Mouse (Mus musculus) lung, adult 2 months (tissue): ENCODE measurements around the gene Carmil2. TPM values are rescaled to one million over a fixed set of nuclear protein-coding genes. Genes with fewer than 3 reads are reported as not detected.
A peak's percentile ranks its signal among the peaks of the same experiment; 100 is the strongest.

ENCODE experiments used
- DNase-seq: peaks from one replicate; pipeline ENCODE4 v3.0.0; 2022
- H3K4me1 ChIP-seq: fragments of 200-500 bp; 2 replicates; pipeline ENCODE4 v1.6.1; 2011; ENCODE audit warnings: low read length; ENCODE audit not compliant: control insufficient read depth, insufficient read depth
- H3K4me3 ChIP-seq: fragments of 200-500 bp; replicated peaks from 2 replicates; pipeline ENCODE3; 2011; ENCODE audit warnings: low read depth, mild to moderate bottlenecking, control low read depth, low read length; ENCODE audit errors: extremely low read depth
- CTCF ChIP-seq: fragments of 200-500 bp; IDR thresholded peaks from 2 replicates; pipeline ENCODE4 v1.5.1; 2011; ENCODE audit warnings: mild to moderate bottlenecking, low read length, control low read depth; ENCODE audit not compliant: insufficient read depth
- POLR2A ChIP-seq: fragments of 200-500 bp; IDR thresholded peaks from 2 replicates; pipeline ENCODE4 v1.6.1; 2011; ENCODE audit warnings: low read depth, mild to moderate bottlenecking, control low read depth, low read length, borderline replicate concordance; ENCODE audit errors: extremely low read depth
- WGBS: fragments of 180-500 bp; shearing (Covaris S2); methylation state at CpG from one replicate; pipeline ENCODE4 v1.1.7; 2018; 5-methylcytosine and 5-hydroxymethylcytosine counted together
- polyA plus RNA-seq: library from polyadenylated mRNA; depleted of rRNA; stranded (reverse); fragments of >200 nt; gene quantifications from 2 replicates; pipeline ENCODE4 v1.2.3, GENCODE M21; 2012; rRNA removed

Gene Carmil2
- polyA plus RNA-seq, 1 experiment: 4.9 TPM

DNA sequence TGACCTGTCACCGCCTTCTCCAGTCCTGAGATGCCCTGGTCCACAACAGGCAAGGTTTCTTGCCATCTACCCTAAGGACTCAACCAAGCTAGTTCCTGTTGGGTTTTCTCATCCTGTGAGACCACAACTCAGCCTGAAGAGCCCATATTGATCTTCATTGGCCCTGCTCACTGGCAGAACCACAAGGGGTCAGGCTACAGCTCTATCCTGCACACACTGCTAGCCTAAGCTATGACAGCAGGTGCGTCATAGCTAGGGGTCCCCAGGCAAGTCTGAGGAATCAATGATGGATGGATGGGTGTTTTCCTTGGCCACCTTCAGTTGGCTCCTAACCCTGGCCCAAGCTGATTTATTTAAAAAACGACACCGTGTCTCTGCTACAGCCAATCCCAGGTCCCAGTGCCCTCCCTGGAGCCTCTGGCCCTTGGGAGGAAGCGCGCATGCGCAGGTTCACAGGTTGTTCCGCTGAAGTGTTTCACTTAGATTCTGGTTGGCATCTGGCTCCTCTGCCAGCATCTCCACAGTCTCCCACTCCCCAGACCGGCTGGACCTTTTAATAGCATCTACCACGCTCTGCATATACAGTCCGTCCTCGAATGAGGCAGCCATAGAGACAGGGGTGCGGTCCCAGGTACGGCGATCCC is 30.4 kb downstream of the Carmil2 start:
- DNase-seq: no peak
- Histone ChIP-seq H3K4me1 (peaks cover 7% of the 10 kb centered on the region), H3K4me3 (no peak overlapping the region)
- 92% methylated on average over 15 of the region's 15 CpGs for WGBS
- TF ChIP-seq POLR2A (no peak), CTCF (no peak)

GRCm38 (mm10) chr8:105719637-105720036 is 33.6 kb downstream of the Carmil2 start:
- DNase-seq: no peak
- 56% methylated on average over 4 of the region's 4 CpGs for WGBS
- no peak for TF ChIP-seq POLR2A
- TF ChIP-seq CTCF: no peak

DNA sequence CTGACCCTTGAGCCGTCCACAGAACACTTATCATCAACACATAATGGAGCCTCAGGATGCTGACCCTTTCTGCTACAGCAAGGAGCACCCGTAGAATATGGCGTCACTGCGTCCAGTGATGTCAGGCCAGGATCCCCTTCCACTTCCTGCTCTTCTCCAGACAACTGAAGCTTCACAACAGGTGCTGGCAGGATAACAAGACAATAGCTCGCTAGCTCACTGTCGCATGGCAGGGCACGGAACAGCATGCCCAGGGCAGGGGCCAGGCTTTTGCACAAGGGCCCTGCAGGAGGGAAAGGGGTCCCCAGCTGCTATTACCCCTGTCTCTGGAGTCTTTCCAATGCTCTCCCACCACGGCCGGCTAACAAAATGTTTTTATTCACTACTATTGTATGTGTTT is 36.8 kb downstream of the Carmil2 start:
- no peak overlapping the region for H3K4me3 ChIP-seq
- WGBS: 71% methylated on average over 9 of the region's 9 CpGs
- no peak for DNase-seq
- peaks cover 9% of the 10 kb centered on the region for H3K4me1 ChIP-seq
- TF ChIP-seq POLR2A (no peak), CTCF (no peak)

More at GRCm38 (mm10) chr8:105719637-105720036, 33.6 kb downstream of the Carmil2 start:
- Histone ChIP-seq H3K4me3 (no peak overlapping the region), H3K4me1 (peaks cover 7% of the 10 kb centered on the region)

- WGBS: 77% methylated on average over 5 of the region's 5 CpGs
- Histone ChIP-seq H3K4me1 (peaks cover 7% of the 10 kb centered on the region), H3K4me3 (no peak overlapping the region)
- no peak for TF ChIP-seq POLR2A
- no peak for TF ChIP-seq CTCF
- DNase-seq: no peak
These were observed 39.7 kb downstream of the Carmil2 start for GRCm38 (mm10) chr8:105725726-105726125.

- Histone ChIP-seq H3K4me3 (peak overlapping the region; percentile 45), H3K4me1 (peaks cover 7% of the 10 kb centered on the region)
- peak; percentile 34 for DNase-seq
- WGBS: 48% methylated on average over 18 of the region's 18 CpGs
- TF ChIP-seq CTCF (no peak), POLR2A (peak; percentile 44; the same call in 1 of the 2 replicates)
These were observed 41.5 kb downstream of the Carmil2 start for GRCm38 (mm10) chr8:105727397-105728124.

- DNase-seq: no peak
- whole genome bisulfite sequencing: 91% methylated on average over 5 of the region's 5 CpGs
- TF ChIP-seq CTCF: no peak
- no peak for TF ChIP-seq POLR2A
- Histone ChIP-seq H3K4me1 (peaks cover 4% of the 10 kb centered on the region), H3K4me3 (no peak overlapping the region)
These were observed 46.1 kb downstream of the Carmil2 start for GRCm38 (mm10) chr8:105732186-105732585.

DNA sequence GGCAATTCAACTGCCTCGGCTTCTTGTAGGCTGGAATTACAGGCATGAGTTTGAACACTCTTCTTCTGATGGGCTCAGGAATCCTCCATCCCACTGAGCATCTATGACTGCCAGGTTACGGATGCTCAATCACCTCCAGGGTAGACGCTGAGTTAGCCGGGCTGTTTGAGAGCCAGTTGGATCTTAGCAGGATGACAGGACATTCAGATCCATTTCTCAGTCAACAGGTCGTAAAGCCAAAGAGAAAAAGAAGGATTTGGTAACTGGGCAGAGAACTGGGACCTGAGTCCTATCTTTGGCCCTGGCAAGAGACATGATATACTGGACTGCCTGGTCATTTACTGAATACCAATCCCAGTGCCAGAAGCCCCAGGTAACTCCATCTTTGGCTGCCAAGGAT is 53.1 kb downstream of the Carmil2 start:
- WGBS: 93% methylated on average over 5 of the region's 5 CpGs
- no peak for TF ChIP-seq POLR2A
- TF ChIP-seq CTCF: no peak
- DNase-seq: no peak
- no peak overlapping the region for H3K4me3 ChIP-seq
- peaks cover 6% of the 10 kb centered on the region for H3K4me1 ChIP-seq

GRCm38 (mm10) chr8:105743301-105743700 is 57.2 kb downstream of the Carmil2 start:
- Histone ChIP-seq H3K4me1 (peaks cover 11% of the 10 kb centered on the region), H3K4me3 (no peak overlapping the region)
- no peak for DNase-seq
- TF ChIP-seq POLR2A: no peak
- no peak for TF ChIP-seq CTCF
- 67% methylated on average over 4 of the region's 4 CpGs for WGBS

Other genes with a start within 250 kb of the Carmil2 start
- 785 and 816 TPM in 2 replicates for gene Tppp3, start 214.7 kb upstream of the Carmil2 start, polyA plus RNA-seq
- 130 and 133 TPM in 2 replicates for gene Zdhhc1, start 189.4 kb upstream of the Carmil2 start, polyA plus RNA-seq
- gene Hsd11b2, start 167.5 kb upstream of the Carmil2 start, polyA plus RNA-seq: 2.1 and 4.8 TPM in 2 replicates
- gene Atp6v0d1, start 120.2 kb upstream of the Carmil2 start, polyA plus RNA-seq: 101 and 121 TPM in 2 replicates
- 71.7 and 74.9 TPM in 2 replicates for gene Ripor1, start 81.0 kb upstream of the Carmil2 start, polyA plus RNA-seq
- gene Ctcf, start 49.7 kb upstream of the Carmil2 start, polyA plus RNA-seq: 17.2 and 17.9 TPM in 2 replicates
- gene Agrp, start 48.9 kb upstream of the Carmil2 start, polyA plus RNA-seq: 1.7 TPM in 2 replicates
- 33.8 and 37.8 TPM in 2 replicates for gene Acd, start 14.8 kb downstream of the Carmil2 start, polyA plus RNA-seq
- 14.1 and 14.5 TPM in 2 replicates for gene Pard6a, start 14.9 kb downstream of the Carmil2 start, polyA plus RNA-seq
- gene 4933405L10Rik, start 21.4 kb downstream of the Carmil2 start, polyA plus RNA-seq: not detected in 2 replicates
- gene Enkd1, start 21.9 kb downstream of the Carmil2 start, polyA plus RNA-seq: 9.6 and 9.9 TPM in 2 replicates
- gene Gfod2, start 72.4 kb downstream of the Carmil2 start, polyA plus RNA-seq: 12.2 and 14.8 TPM in 2 replicates
- gene Ranbp10, start 141.1 kb downstream of the Carmil2 start, polyA plus RNA-seq: 25.8 and 28.5 TPM in 2 replicates
- 1.0 and 2.2 TPM in 2 replicates for gene Tsnaxip1, start 141.5 kb downstream of the Carmil2 start, polyA plus RNA-seq
- 12.0 and 17.4 TPM in 2 replicates for gene Cenpt, start 167.0 kb downstream of the Carmil2 start, polyA plus RNA-seq
- 54.9 and 60.8 TPM in 2 replicates for gene Thap11, start 168.9 kb downstream of the Carmil2 start, polyA plus RNA-seq
- gene Nutf2, start 174.3 kb downstream of the Carmil2 start, polyA plus RNA-seq: 17.9 and 27.0 TPM in 2 replicates
- gene Edc4, start 194.6 kb downstream of the Carmil2 start, polyA plus RNA-seq: 78.8 and 90.9 TPM in 2 replicates
- gene Nrn1l, start 207.3 kb downstream of the Carmil2 start, polyA plus RNA-seq: 3.2 and 5.3 TPM in 2 replicates
- 38.2 and 43.7 TPM in 2 replicates for gene Pskh1, start 214.2 kb downstream of the Carmil2 start, polyA plus RNA-seq
- 2.2 and 13.8 TPM in 2 replicates for gene Ctrl, start 247.6 kb downstream of the Carmil2 start, polyA plus RNA-seq